Mouse (Mus musculus) ES-CJ7 (cell line): ENCODE measurements around the gene Fbxo42.
"Not testable (repeated sequence)": the region's sequence is repeated elsewhere in the genome, so short reads cannot be mapped to it uniquely, and the experiment has no call there.

ENCODE experiments used
- DNase-seq: peaks from one replicate; pipeline ENCODE4 v3.0.0; 2011; ENCODE audit warnings: low read depth, low spot score

Fbxo42 gene

GRCm38 (mm10) chr4:141134751-141135530 is 12.8 kb upstream of the Fbxo42 start:
- DNase-seq: no peak

GRCm38 (mm10) chr4:141136126-141136525 is 11.6 kb upstream of the Fbxo42 start:
- no peak for DNase-seq

DNA sequence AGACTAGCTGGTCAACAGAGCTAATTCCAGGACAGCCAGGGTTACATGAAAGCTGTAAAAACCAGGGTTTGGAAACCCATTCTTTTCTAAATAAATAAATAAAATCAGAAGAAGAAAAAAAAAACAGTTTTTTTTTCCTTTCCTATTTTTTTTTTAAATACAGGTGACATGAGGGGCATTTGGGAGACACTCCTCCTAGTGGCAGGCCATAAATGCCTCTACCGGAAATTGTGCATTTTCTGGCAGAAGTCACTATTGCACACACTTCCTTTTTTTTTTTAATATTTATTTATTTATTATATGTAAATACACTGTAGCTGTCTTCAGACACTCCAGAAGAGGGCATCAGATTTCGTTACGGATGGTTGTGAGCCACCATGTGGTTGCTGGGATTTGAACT is 10.0 kb upstream of the Fbxo42 start:
- DNase-seq: not testable (repeated sequence)

- peak; percentile 45 for DNase-seq
Observed at GRCm38 (mm10) chr4:141138425-141139115, 9.1 kb upstream of the Fbxo42 start.

GRCm38 (mm10) chr4:141139116-141139970 is 8.4 kb upstream of the Fbxo42 start, which contains the start of gene Szrd1:
Gene Szrd1, minus strand, starts transcription at chr4:141139775.
- DNase-seq: peak; percentile 99

- DNase-seq: not testable (repeated sequence)
Observed at GRCm38 (mm10) chr4:141140354-141140753, 7.4 kb upstream of the Fbxo42 start.

- no peak for DNase-seq
Observed at GRCm38 (mm10) chr4:141140967-141141366, 6.7 kb upstream of the Fbxo42 start.

- peak; percentile 82 for DNase-seq
Observed at GRCm38 (mm10) chr4:141142285-141142811, 5.4 kb upstream of the Fbxo42 start.

DNA sequence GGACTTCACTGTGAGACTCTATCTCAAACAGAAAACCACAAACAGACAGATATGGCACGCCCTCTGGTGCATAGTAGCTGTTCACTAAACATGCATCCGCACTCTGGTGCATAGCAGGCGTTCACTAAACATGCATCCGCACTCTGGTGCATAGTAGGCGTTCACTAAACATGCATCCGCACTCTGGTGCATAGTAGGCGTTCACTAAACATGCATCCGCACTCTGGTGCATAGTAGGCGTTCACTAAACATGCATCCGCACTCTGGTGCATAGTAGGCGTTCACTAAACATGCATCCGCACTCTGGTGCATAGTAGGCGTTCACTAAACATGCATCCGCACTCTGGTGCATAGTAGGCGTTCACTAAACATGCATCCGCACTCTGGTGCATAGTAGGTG is 2.6 kb upstream of the Fbxo42 start:
- DNase-seq: not testable (repeated sequence)

DNA sequence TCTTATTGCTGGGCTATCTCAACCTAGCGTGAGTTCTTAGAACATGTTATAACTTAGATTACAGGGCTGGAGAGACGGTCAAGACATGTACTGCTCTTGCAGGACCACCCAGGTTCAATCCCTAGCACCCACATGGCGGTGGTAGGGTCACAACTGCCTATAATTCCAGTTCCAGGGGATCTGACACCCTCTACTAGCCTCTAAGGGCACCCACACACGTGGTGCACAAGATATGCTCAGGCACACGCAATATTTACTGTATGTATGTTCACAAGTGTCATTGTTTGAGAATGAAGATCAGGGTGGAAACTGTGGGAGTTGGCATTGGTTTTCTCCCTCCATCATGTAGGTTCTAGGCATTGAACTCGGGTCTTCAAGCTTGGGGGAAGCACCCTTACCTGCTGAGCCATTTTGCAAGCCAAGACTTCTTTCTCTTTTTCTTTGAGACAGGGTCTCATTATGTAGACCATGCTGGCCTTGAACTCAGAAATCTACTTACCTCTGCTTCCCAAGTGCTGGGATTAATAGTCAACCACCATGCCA is 1.2 kb upstream of the Fbxo42 start:
- peak; percentile 34 for DNase-seq

DNA sequence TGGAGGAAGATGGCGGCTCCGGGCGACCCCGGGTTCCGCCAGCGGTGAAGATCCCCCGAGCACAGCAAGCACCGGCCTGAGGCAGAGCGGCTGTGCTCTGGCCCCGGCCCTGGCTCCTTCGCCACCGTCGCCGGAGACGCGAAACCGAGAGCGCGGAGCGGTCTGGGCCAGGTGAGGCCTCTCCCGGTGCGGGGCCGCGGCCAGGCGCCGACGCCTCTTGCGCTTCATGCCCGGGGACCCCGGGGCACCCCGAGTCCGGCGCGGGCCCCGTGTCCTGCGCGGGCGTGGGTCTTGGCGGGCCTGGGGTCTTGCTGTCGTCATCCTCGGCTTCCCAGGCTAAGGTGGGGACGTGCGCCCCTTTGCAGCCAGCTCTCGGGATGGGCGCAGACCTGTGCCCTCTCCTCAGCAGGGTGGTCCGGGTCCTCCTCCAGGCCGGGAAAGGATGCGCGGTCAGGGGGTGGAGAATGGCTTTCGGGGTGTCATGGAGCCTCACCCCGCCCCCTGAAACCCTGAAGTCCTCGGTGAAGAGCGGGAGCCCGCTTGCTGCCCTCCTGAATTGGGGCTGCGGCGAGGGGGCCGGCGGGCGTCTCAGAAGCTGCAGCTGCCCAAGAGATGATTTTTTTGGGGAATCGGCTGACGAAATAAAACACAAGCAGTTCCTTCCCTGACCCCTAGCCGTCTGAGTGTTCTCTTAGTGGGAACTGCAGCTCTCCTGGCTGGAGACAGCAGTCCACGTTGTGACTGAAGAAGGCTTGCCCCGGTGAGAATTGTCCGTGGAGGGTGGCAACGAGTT is 492 bp downstream of the Fbxo42 start:
- DNase-seq: peak; percentile 38

GRCm38 (mm10) chr4:141149116-141149515 is 1.4 kb downstream of the Fbxo42 start:
- DNase-seq: no peak

DNA sequence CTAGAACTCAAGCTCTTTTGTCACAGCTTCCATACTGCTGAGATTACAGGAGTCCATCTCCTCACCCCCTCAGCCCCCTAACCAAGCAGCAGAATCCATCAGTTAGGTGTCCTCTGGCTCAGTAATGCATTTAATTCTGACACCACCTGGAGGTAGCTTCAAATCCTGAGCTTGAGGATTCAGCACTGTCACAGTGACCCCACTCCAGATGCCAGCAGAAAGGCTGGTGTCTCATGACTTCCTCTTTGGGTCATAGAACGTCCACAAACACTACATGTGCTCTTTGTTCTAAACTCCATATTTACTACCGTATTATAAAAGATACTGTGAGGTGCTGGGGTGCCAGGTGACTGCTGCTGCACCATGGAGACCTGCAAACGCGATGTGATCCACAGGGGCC is 9.8 kb downstream of the Fbxo42 start:
- no peak for DNase-seq

- no peak for DNase-seq
Observed at GRCm38 (mm10) chr4:141158609-141159008, 10.9 kb downstream of the Fbxo42 start.

GRCm38 (mm10) chr4:141159093-141159492 is 11.4 kb downstream of the Fbxo42 start:
- peak; percentile 35 for DNase-seq

- no peak for DNase-seq
Observed at GRCm38 (mm10) chr4:141159666-141160065, 12.0 kb downstream of the Fbxo42 start.

GRCm38 (mm10) chr4:141160193-141160592 is 12.5 kb downstream of the Fbxo42 start:
- no peak for DNase-seq

GRCm38 (mm10) chr4:141161699-141162208 is 14.0 kb downstream of the Fbxo42 start:
- DNase-seq: no peak

GRCm38 (mm10) chr4:141163729-141164128 is 16.0 kb downstream of the Fbxo42 start:
- no peak for DNase-seq

GRCm38 (mm10) chr4:141165744-141166292 is 18.1 kb downstream of the Fbxo42 start:
- peak; percentile 95 for DNase-seq
